Mouse (Mus musculus): Measurements from ENCODE around the gene Gm29564. TPM values are rescaled to one million over a fixed set of nuclear protein-coding genes. Genes with fewer than 3 reads are reported as not detected.

The Gm29564 gene
- not detected for total RNA-seq (2023)

GRCm38 (mm10) chrY:78212693-78213092 is at the start of gene Gm29564:
Gene Gm29564, plus strand, starts transcription at chrY:78212993.

Other genes starting within 250 kb of the Gm29564 start
- gene Gm20867, start 249.8 kb upstream of the Gm29564 start, total RNA-seq (2023): not detected